Mouse (Mus musculus) liver, adult (tissue): ENCODE data around the gene Klf12.

Source experiments
- GATA4 ChIP-seq: IDR thresholded peaks from 2 replicates; pipeline ENCODE4 v1.6.1; 2014; ENCODE audit warnings: mild to moderate bottlenecking, low read length; ENCODE audit not compliant: insufficient replicate concordance

Klf12 gene

DNA sequence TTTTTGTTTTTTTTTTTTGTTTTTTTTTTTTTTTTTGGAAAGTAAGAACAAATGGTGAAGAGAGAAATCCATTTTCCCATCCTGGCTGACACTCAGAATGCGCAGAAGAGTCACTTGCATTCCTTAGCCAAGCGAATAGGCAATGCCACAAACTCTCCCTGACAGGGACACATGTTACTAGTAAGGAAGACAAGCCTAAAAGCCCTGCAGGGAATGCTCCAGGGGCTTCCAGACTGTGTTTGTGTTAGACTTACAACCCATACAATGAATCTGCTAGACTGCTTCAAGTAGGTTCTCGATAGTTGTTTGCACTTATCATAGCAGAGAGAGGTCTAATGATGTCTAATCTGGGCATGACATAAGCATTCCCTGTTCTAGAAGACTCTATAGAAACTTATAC lies 164.6 kb downstream of the Klf12 start:
- no peak for TF ChIP-seq GATA4

DNA sequence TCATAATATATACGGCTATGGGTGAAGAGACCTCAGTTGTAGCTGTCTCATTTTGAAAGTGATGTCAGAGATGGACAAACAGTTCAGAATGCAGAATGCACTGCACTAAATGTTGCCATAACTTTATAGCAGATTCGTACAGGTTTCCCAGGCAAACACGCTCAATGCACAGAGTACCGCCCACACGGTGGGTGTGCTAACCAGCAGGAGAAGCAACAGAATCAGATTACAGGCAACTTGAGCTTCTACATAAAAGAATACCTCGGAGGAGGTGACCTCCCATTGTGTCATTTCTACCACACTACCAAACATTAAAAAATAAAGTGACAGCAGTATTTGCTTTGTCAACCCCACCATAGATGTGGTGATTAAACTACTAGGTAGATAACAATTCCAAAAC lies 171.1 kb downstream of the Klf12 start:
- TF ChIP-seq GATA4 = no peak

DNA sequence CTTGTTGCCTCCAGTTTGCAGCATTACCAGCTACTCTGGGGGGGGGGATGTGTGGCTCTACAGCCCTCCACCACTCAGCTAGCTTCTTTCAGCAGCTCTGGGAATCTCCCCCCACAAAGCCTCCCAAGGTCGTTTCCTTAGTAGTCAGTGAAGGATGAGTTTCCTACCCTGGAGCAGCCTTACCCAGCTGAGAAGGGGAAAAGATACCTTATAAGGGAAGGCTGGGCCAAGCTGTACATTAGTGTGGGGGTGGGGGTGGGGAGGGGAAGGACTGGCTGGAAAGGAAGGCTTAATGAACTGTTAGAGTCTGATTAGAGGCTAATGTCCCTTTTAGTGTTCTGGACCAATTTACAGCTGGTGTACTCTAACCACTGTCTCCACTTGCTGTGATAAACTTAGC lies 172.7 kb downstream of the Klf12 start:
- TF ChIP-seq GATA4 = no peak

DNA sequence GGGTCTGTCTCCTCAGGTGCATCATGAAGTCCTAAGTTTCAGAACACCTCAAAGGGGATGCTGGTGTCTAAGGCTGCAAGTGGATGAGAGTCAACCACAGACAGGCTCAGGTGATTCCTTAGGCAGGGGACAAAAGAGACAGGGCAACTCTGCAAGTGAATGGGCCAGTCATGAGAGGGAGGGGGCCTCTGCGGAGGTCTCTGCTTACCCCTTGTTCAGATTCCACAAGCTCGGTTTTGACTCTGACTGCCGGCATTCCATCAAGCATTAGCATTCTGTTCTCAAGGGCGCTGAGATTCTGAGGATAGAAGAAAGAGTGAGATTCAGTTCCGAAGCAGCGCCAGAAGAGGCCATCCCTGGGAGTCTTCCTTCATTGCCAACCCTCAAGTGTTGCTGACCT lies 174.9 kb downstream of the Klf12 start:
- TF ChIP-seq GATA4 = no peak

DNA sequence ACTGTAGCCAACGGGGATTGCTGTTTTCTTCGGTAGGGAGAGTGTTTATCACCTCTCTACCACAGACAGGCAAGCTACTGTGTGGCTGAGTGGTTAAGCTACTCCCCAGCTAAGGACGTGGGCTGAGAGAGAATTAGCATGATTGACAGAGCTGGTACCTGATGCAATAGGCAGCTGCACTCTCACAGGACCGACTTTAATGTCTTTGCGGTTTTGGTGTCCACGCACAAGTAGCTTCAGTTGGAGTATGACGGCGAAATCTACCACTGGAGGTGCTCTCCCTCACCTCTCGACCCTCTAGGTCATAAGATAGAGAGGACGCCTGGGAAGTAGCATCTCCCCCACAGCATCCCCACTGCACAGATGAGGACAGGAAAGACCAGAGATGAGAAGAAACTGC lies 178.9 kb downstream of the Klf12 start:
- TF ChIP-seq GATA4 = no peak

DNA sequence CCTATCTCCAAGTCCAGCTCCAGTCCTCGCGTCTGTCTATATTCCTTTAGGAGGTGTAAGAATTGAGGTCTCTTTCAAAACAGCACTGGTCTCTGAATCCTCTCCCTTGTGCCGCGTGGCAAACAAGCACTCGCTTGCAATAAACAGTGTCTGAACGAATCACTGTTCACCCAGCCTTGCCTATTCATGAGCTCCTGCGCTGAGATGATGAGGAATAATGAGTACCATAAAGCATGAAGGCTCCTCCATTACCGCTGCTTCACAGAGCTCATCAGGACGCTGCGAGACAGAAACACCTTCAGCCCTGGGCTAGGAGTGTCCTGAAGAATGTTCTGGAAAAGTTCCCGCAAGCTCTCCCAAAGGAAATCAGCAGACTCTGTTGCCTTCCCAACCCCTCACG lies 179.7 kb downstream of the Klf12 start:
- TF ChIP-seq GATA4 = no peak

DNA sequence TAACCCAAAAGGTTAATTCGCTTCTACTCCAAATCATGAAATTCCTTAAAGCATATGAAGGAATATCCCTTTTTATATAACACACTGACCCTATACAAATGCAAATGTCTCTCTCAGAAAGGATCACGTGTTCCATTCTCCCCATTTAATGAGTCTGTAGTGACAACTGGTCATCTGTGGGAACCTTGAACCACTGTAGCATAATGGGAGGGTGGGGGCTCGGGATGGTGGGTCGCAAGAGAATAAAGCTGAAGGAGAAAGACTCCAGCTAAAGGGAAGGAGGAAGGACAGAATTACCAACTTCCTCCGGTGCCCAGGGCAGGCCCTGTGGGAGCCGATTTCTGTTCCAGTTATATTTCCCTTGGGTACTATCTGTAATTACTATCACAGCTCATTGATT lies 180.7 kb downstream of the Klf12 start:
- no peak for TF ChIP-seq GATA4

DNA sequence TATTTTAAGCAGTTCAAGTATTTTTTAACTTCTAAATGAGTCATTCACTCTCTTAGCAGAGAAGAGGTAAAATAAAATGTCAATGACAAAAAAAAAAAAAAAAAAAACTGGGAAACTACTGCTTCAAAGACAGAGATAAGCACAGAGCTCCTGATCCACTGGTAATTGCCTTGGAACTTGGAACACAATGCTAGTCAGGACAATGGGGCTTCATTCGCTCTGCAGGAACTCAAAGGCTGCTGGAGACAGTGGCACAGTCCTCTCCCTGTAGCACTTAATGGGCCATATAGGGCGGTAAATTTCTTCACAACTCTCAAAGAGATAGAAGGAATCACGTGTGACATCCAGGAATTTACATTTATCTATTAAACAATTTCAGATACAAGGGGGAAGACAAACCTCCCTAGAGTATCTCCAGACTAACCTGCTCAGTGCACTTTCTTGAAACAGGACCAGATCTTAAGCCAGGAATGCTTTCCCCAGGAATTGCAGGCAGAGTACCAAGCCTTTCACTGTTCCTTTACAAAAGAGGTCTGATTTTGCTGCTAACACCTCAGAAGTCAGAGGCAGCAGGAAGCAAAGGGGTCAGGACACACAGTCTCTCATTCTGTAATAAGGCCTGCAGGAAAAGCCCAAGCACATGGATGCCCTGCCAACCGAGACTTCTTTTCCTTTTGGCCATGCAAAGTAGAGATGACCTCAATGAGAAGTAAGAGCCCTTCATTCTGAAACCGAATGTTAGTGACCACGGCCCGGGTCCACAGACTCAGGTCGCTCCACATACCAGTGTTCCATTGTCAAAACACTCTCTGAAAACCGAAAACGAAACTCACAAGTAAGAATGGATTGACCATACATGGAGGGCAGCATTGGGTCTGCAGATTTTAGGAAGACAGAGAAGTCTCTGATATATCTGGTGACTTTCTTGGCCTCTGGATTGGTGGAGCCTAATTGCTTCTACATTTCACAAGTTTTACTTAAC lies 187.0 kb downstream of the Klf12 start:
- TF ChIP-seq GATA4 = no peak

DNA sequence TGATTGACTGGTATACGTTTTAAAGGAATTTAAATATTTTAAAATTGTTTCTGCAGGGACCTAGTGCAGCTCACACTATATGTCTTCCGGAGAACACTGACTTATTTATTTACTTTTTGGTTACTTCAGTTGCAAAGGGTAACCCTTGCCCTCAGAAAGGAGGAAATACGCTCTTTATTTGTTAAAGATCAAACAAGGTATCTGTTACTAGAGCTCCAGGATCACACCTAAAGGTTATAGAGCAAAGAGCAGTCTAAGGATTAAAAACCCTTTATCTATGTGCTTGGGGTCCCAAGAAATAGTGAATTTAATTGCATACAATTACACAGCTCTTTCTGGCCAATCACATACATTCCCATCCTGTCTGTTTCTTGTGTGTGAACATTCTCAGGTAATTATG lies 188.7 kb downstream of the Klf12 start:
- no peak for TF ChIP-seq GATA4

DNA sequence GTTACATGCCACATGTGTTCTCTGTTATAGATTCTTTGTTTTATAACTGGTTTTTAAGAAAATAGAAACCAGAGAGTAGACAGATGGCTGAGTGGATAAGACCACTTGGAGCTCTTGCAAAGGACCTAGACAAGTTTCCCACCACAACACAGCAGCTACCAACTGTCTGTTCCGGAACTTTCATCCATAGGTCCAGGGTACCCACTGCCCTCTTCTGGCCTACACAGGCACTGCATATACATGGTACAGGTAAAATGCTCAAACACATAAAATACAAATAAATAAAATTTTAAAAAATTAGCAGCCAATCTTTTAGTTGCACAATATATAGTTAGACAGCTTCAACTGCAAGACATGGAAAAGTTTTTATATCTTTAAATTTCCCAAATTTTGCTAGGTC lies 194.0 kb downstream of the Klf12 start:
- no peak for TF ChIP-seq GATA4

DNA sequence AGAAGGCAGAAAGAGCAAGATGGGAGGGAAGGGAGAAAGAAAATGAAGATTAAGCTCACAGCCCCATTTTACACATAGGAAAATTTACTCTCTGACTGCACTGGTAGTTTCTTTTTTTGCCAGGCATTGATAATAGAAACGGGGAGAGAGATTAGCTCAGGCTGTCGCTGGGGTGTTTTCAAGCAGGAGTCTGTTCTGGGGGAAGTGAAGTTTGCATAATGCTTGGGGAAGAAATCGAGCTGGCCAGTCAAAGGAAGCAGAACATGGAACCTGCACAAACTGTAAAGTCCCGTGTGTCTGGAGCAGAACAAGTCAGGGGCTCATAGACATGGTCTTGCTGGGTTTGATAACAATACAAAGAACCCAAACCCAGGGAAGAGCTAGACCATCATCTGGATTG lies 204.9 kb downstream of the Klf12 start:
- no peak for TF ChIP-seq GATA4

DNA sequence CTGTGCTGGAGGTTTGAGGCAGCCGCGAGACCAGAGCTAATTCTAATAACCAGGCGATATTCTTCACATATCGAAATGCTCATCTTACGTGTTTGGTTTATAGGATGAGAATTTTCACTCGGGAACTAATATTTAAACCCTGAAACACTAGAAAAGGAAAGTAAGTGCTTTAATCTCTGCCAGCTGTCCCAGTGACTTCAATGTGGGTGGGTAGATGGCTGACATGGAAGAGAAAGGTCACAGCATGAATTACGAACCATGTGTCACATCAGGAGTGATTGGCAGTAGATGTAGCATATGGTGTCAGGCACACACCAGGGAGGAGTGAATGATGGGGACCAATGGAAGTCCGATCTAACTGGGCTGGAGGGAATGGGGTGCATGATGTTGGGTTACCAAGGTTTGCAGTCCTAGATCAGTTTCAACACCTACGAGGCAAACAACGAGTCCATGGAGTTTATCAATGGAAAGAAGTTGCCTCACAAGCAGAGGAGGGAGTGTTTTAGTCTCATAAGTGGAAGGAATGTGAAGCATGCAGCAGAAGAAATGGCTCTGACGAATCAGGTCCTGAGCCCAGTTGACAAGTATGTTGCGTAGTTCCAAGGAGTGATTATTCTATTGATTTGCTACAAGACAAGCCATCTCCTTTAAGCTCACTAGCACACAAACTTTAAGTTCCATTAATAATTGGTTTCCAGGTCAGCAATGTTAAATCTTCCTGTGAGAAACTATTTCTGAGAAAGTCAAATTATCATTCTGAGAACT lies 211.9 kb downstream of the Klf12 start:
- no peak for TF ChIP-seq GATA4

DNA sequence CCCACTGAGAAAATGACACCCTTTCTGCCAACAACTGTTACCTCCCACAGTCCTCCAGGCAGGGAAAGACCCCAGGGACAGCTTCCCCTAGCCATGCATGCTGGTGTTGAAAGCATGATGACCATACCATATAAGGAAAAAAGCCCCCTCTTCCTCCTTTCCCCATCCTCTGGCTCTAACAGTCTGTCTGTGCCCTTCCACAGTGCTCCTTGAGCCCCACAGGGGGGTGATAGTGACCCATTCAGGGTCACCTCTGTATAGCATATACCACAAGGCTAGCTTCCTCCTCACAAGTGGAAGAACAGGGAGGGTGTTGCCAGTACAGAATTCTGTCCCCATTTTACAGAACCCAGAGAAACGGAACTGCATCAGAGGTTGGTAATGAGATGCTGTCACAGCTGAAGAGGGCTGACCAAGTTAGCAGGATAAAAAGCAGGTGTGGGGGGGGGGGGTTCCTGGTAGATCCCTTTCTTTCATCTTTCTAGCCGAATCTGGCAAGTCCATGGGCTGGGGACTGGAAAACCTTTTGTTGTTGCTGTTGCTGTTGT lies 214.9 kb downstream of the Klf12 start:
- no peak for TF ChIP-seq GATA4

DNA sequence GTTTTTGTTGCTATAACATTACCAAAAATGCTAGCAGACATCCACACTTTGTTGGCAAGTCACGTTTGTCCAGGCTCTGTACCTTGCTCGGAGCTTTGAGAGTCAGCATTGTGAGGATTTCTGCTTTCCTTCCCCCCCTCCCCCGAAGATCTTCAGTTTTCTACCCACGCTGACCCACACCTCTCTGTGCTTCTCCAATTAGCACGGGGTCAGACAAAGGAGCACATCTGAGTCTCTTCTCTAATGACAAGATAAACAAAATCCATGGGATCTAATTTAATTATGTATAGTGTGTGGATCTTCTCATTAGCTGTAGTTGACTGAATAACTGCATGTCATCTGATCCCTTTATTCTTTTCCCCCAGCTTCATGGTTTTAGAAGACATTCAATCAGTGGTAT lies 215.8 kb downstream of the Klf12 start:
- TF ChIP-seq GATA4 = no peak

DNA sequence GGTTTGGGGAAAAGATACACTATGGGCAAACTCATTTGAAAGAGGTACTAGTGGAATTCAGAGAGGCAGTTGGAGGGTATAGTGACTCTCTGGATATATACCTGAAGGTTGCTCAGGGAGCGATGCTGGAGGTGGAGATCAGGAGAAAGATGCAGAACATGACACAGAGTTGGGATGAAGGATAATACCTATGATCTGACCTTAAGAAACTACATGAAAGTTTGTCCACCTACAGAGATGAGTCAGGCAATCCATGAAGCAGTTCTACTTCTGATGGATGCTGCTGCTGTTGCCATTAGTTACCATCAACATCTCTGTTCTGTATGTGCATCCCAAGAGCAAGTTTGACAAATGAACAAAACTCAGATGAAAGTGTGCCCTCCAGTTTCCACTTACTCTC lies 222.0 kb downstream of the Klf12 start:
- no peak for TF ChIP-seq GATA4

DNA sequence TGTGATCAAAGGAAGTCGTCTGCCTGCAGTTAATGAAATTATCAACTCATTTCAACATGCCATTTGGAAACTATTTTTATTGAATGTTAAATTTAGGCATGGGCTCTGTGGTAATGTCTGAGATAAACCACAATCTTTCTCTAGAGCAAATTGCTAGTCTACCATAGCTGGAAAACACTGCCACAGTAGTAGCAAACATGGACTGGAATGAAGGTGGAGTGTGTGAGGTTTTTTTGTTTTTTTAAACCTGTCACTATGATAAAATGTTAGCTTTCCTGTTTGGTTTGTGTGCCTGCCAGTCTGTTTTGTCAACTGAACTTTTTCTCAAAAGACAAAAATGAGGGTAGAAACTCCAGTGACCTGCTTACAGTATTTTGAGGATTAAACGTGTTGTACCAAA lies 230.3 kb downstream of the Klf12 start:
- TF ChIP-seq GATA4 = no peak
